Mouse (Mus musculus) kidney, embryonic 14.5 days (tissue): ENCODE data around the gene Hcn3. TPM values are rescaled to one million over a fixed set of nuclear protein-coding genes. Genes with fewer than 3 reads are reported as not detected.

Experiments
- ATAC-seq: fragments of 200-750 bp; cut with Nextera tagmentation; 2 replicates; pipeline ENCODE4 v1.8.0; 2017; ENCODE audit warnings: moderate number of reproducible peaks, mild to moderate bottlenecking, moderate TSS enrichment, moderate library complexity; ENCODE audit not compliant: low FRiP score, low TSS enrichment
- H3K27ac ChIP-seq: fragments of 300-500 bp; sonication (generic); 2 replicates; pipeline ENCODE4 v1.5.1; 2014; ENCODE audit warnings: low read depth, mild to moderate bottlenecking, low read length, moderate library complexity, mixed read lengths
- H3K27me3 ChIP-seq: fragments of 300-500 bp; sonication (generic); 2 replicates; pipeline ENCODE4 v1.6.1; 2014; ENCODE audit warnings: mild to moderate bottlenecking, low read length; ENCODE audit not compliant: control insufficient read depth, insufficient read depth
- H3K36me3 ChIP-seq: fragments of 300-500 bp; sonication (generic); 2 replicates; pipeline ENCODE4 v1.6.1; 2014; ENCODE audit warnings: low read length, mixed read lengths; ENCODE audit not compliant: control insufficient read depth, insufficient read depth
- H3K4me1 ChIP-seq: fragments of 300-500 bp; sonication (generic); 2 replicates; pipeline ENCODE4 v1.6.1; 2014; ENCODE audit warnings: low read length, mixed read lengths; ENCODE audit not compliant: control insufficient read depth, insufficient read depth
- H3K4me2 ChIP-seq: fragments of 300-500 bp; sonication (generic); replicated peaks from 2 replicates; pipeline ENCODE4 v1.6.1; 2014; ENCODE audit warnings: low read depth, mild to moderate bottlenecking, low read length
- H3K4me3 ChIP-seq: fragments of 300-500 bp; sonication (generic); 2 replicates; pipeline ENCODE4 v1.5.1; 2014; ENCODE audit warnings: mild to moderate bottlenecking, low read length
- H3K9ac ChIP-seq: fragments of 300-500 bp; sonication (generic); 2 replicates; pipeline ENCODE4 v1.6.1; 2014; ENCODE audit warnings: low read depth, mild to moderate bottlenecking, low read length, moderate library complexity
- H3K9me3 ChIP-seq: fragments of 300-500 bp; sonication (generic); 2 replicates; pipeline ENCODE4 v1.6.1; 2016; ENCODE audit warnings: low read length; ENCODE audit not compliant: control insufficient read depth
- WGBS: fragments of 180-500 bp; shearing (Covaris S2); extraction: QIAGEN DNeasy Blood & Tissue Kit; methylation state at CpG from one replicate; pipeline ENCODE4 v1.1.7; 2014; 5-methylcytosine and 5-hydroxymethylcytosine counted together
- polyA plus RNA-seq: library from polyadenylated mRNA; unstranded; fragments of >200 nt; fragmentation: Nextera tagmentation; extraction: Ambion mirVana; gene quantifications from 2 replicates; pipeline ENCODE4 v1.2.1, GENCODE M21; 2014

Gene Hcn3
- polyA plus RNA-seq, 1 experiment from 2014 or later = 0.49 TPM

DNA sequence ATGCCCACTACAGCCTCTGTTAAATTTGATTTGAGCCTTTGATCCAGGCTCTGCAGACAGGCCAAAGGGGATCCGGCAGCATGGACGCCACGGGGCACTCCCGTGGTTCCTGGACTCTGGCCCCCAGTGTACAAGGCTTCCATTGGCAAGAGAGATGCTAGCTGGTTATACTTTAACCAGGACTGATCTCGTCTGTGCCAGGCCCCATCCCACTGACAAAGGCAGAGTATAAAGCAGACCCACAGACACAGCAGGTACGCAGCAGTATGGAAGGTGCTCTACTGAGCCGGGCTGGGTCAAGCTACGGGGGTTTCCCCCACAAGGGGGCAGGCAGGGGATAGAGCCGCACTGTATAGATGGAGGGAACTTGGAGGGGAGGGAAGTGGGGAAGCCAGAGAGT, 23.6 kb downstream of the Hcn3 start:
- no peak overlapping the region for H3K4me3 ChIP-seq
- ATAC-seq = peak; percentile 76
- no peak overlapping the region for H3K27ac ChIP-seq
- no peaks in the 10 kb centered on the region for H3K4me1 ChIP-seq
- H3K9ac ChIP-seq = no peak overlapping the region
- no peaks in the 10 kb centered on the region for H3K36me3 ChIP-seq
- H3K4me2 ChIP-seq = no peak overlapping the region; the same call in 1 of the 2 replicates
- no peaks in the 10 kb centered on the region for H3K9me3 ChIP-seq
- WGBS = 29% methylated on average over 9 of the region's 9 CpGs
- no peaks in the 10 kb centered on the region for H3K27me3 ChIP-seq

DNA sequence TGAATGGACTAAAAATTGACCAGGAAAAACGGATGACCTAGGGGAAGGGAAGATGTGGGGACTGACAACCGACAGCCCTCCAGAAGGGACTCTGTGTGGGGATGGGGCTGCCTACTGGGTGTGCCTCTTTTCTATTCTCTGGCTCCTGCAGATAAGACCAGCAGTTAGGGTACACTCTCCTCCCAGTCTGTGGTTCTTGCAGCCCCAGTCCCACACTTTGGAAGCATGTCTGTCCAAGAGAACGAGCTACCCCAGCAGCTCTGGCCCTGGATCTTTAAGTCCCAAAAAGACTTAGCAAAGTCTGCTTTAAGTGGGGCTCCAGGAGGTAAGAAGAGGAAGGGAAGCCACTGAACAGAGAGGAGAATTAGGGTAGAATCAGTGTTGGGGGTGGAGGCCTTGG, 24.0 kb downstream of the Hcn3 start, which contains the start of gene Pklr:
Pklr (plus strand) TSS at position 185 of the 400 bp plus-strand sequence.
- Histone ChIP-seq H3K4me3 (no peak within 1 kb of the TSS), H3K4me2 (no peak within 1 kb of the TSS; the same call in 1 of the 2 replicates), H3K36me3 (no peaks in the 10 kb centered on the region), H3K27me3 (no peaks in the 10 kb centered on the region), H3K9me3 (no peaks in the 10 kb centered on the region), H3K4me1 (no peaks in the 10 kb centered on the region), H3K9ac (no peak within 1 kb of the TSS), H3K27ac (no peak within 1 kb of the TSS)
- 69% methylated on average over 3 of the region's 3 CpGs for WGBS
- ATAC-seq = no peak

GRCm38 (mm10) chr3:89133752-89134151, 26.2 kb downstream of the Hcn3 start:
- H3K9ac ChIP-seq = no peak overlapping the region
- H3K9me3 ChIP-seq = no peaks in the 10 kb centered on the region
- ATAC-seq = no peak
- H3K27me3 ChIP-seq = no peaks in the 10 kb centered on the region
- H3K4me3 ChIP-seq = no peak overlapping the region
- 64% methylated on average over 1 of the region's 1 CpGs for WGBS
- no peaks in the 10 kb centered on the region for H3K36me3 ChIP-seq
- H3K27ac ChIP-seq = no peak overlapping the region
- H3K4me1 ChIP-seq = no peaks in the 10 kb centered on the region
- H3K4me2 ChIP-seq = no peak overlapping the region

DNA sequence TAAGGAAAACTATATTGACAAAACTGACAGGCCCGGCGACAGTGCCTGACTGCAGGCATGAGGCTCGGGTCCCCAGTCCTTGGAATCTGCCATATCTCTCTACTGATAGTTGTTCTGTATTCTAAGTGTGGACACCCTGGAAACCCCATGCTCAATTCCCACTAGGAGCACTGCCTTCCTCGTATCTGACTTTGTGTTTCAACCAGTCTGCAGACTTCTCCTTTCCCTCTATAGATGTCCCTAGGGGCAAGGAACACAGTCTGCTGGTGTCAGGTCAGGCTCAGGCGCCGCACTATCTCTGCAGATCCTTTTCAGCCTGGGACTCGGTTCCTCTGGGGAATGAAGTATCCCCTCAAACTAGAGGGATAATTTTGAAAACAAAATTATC, 26.9 kb downstream of the Hcn3 start:
- no peak overlapping the region for H3K4me3 ChIP-seq
- no peaks in the 10 kb centered on the region for H3K36me3 ChIP-seq
- no peak for ATAC-seq
- no peak overlapping the region for H3K4me2 ChIP-seq
- H3K9me3 ChIP-seq = no peaks in the 10 kb centered on the region
- H3K4me1 ChIP-seq = no peaks in the 10 kb centered on the region
- H3K27ac ChIP-seq = no peak overlapping the region
- no peak overlapping the region for H3K9ac ChIP-seq
- WGBS = 85% methylated on average over 7 of the region's 7 CpGs
- H3K27me3 ChIP-seq = no peaks in the 10 kb centered on the region

- 17% methylated on average over 25 of the region's 30 CpGs for WGBS
- peak; percentile 59; the same call in 1 of the 2 replicates for ATAC-seq
- Histone ChIP-seq H3K27me3 (no peaks in the 10 kb centered on the region), H3K4me1 (no peaks in the 10 kb centered on the region), H3K27ac (no peak overlapping the region), H3K9ac (peak overlapping the region; percentile 50; the same call in 1 of the 2 replicates), H3K36me3 (no peaks in the 10 kb centered on the region), H3K4me3 (peak overlapping the region; percentile 36), H3K4me2 (peak overlapping the region; percentile 66), H3K9me3 (no peaks in the 10 kb centered on the region)
These were observed 27.5 kb downstream of the Hcn3 start for GRCm38 (mm10) chr3:89132285-89133062.

- no peaks in the 10 kb centered on the region for H3K9me3 ChIP-seq
- no peaks in the 10 kb centered on the region for H3K36me3 ChIP-seq
- peak overlapping the region; percentile 50; the same call in 1 of the 2 replicates for H3K9ac ChIP-seq
- H3K27me3 ChIP-seq = no peaks in the 10 kb centered on the region
- no peak overlapping the region for H3K27ac ChIP-seq
- no peaks in the 10 kb centered on the region for H3K4me1 ChIP-seq
- whole genome bisulfite sequencing = 50% methylated on average over 4 of the region's 4 CpGs
- ATAC-seq = no peak
- H3K4me2 ChIP-seq = peak overlapping the region; percentile 66
- peak overlapping the region; percentile 36; the same call in 1 of the 2 replicates for H3K4me3 ChIP-seq
These were observed 28.2 kb downstream of the Hcn3 start for GRCm38 (mm10) chr3:89131816-89132215.

GRCm38 (mm10) chr3:89129908-89130307, 30.1 kb downstream of the Hcn3 start:
- 90% methylated on average over 3 of the region's 3 CpGs for WGBS
- Histone ChIP-seq H3K9me3 (no peaks in the 10 kb centered on the region), H3K9ac (no peak overlapping the region), H3K4me3 (no peak overlapping the region), H3K27ac (no peak overlapping the region), H3K4me2 (no peak overlapping the region), H3K36me3 (no peaks in the 10 kb centered on the region), H3K4me1 (no peaks in the 10 kb centered on the region), H3K27me3 (no peaks in the 10 kb centered on the region)
- no peak for ATAC-seq

DNA sequence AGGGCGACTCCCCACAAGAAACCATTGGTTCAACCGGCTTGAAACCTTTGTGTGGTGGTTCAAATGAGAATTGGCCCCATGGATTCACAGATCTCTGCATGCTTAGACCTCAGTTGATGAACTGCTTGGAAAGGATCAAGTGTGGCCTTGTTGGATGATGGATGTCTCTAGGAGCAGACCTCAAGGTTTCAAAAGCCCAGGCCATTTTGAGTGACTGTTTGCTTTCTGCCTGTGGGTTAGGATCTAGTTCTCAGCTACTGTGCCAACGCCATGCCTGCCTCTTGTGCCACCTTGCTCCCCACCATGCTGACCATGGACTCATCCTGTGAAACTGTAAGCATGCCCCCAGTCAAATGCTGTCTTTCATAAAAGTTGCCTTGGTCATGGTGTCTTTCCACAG, 34.0 kb downstream of the Hcn3 start:
- Histone ChIP-seq H3K9ac (no peak overlapping the region), H3K27me3 (no peaks in the 10 kb centered on the region), H3K4me3 (no peak overlapping the region), H3K4me1 (no peaks in the 10 kb centered on the region), H3K36me3 (no peaks in the 10 kb centered on the region), H3K9me3 (no peaks in the 10 kb centered on the region), H3K4me2 (no peak overlapping the region), H3K27ac (no peak overlapping the region)
- 88% methylated on average over 3 of the region's 3 CpGs for WGBS
- no peak for ATAC-seq

- Histone ChIP-seq H3K9ac (no peak overlapping the region), H3K4me1 (no peaks in the 10 kb centered on the region), H3K4me2 (no peak overlapping the region), H3K9me3 (no peaks in the 10 kb centered on the region), H3K27ac (no peak overlapping the region), H3K36me3 (no peaks in the 10 kb centered on the region), H3K27me3 (no peaks in the 10 kb centered on the region), H3K4me3 (no peak overlapping the region)
- WGBS = 77% methylated on average over 3 of the region's 3 CpGs
- no peak for ATAC-seq
These were observed 35.8 kb downstream of the Hcn3 start for GRCm38 (mm10) chr3:89124241-89124640.
